Mouse (Mus musculus): ENCODE results near the gene Zfp385a. TPM values are rescaled to one million over a fixed set of nuclear protein-coding genes. Genes with fewer than 3 reads are reported as not detected.
"Not testable (repeated sequence)": the region's sequence is repeated elsewhere in the genome, so short reads cannot be mapped to it uniquely, and the experiment has no call there.

Zfp385a gene
- polyA plus RNA-seq, 2 experiments, result 16.4 to 23.4 TPM

- no peaks in the 10 kb centered on the region for H3K27me3 ChIP-seq (ENCODE audit: control insufficient read depth, insufficient read depth, low read length)
- no peaks in the 10 kb centered on the region for H3K9me3 ChIP-seq (ENCODE audit: control insufficient read depth, low read length)
- H3K36me3 ChIP-seq (ENCODE audit: control insufficient read depth, insufficient read depth, low read length), result peaks cover 10% of the 10 kb centered on the region
- no peak overlapping the region for H3K4me2 ChIP-seq (replicated peaks; ENCODE audit: low read depth, low read length, severe bottlenecking)
- H3K27ac ChIP-seq (replicated peaks; ENCODE audit: low read depth, low read length), result no peak overlapping the region
- ATAC-seq (ENCODE audit: low FRiP score, low read depth) (no peak), DNase-seq (ENCODE audit: low spot score) (no peak)
- no peak overlapping the region for H3K9ac ChIP-seq (ENCODE audit: low read depth, low read length, severe bottlenecking)
- no peak for TF ChIP-seq POLR2A (IDR thresholded peaks at IDR 0.05; ENCODE audit: borderline replicate concordance, extremely low read depth, insufficient read depth, insufficient read length)
- 48% methylated on average over 3 of the region's 3 CpGs for WGBS
- H3K4me3 ChIP-seq (replicated peaks; ENCODE audit: low read length), result no peak overlapping the region
- peaks cover 29% of the 10 kb centered on the region for H3K4me1 ChIP-seq (ENCODE audit: control insufficient read depth, insufficient read depth, low read length)
These were observed 59.0 kb downstream of the Zfp385a start for GRCm38 (mm10) chr15:103280817-103281464.

- no peaks in the 10 kb centered on the region for H3K9me3 ChIP-seq (ENCODE audit: control insufficient read depth, low read length)
- ATAC-seq (ENCODE audit: low FRiP score, low read depth) (no peak), DNase-seq (ENCODE audit: low spot score) (no peak)
- WGBS, result 55% methylated on average over 3 of the region's 3 CpGs
- TF ChIP-seq POLR2A (IDR thresholded peaks at IDR 0.05; ENCODE audit: borderline replicate concordance, extremely low read depth, insufficient read depth, insufficient read length), result no peak
- peaks cover 18% of the 10 kb centered on the region for H3K4me1 ChIP-seq (ENCODE audit: control insufficient read depth, insufficient read depth, low read length)
- H3K4me3 ChIP-seq (replicated peaks; ENCODE audit: low read length), result no peak overlapping the region
- no peaks in the 10 kb centered on the region for H3K27me3 ChIP-seq (ENCODE audit: control insufficient read depth, insufficient read depth, low read length)
- H3K9ac ChIP-seq (ENCODE audit: low read depth, low read length, severe bottlenecking), result no peak overlapping the region
- no peak overlapping the region for H3K27ac ChIP-seq (replicated peaks; ENCODE audit: low read depth, low read length)
- H3K4me2 ChIP-seq (replicated peaks; ENCODE audit: low read depth, low read length, severe bottlenecking), result no peak overlapping the region
- peaks cover 10% of the 10 kb centered on the region for H3K36me3 ChIP-seq (ENCODE audit: control insufficient read depth, insufficient read depth, low read length)
These were observed 60.1 kb downstream of the Zfp385a start for GRCm38 (mm10) chr15:103279750-103280149.

GRCm38 (mm10) chr15:103277949-103278348 is 61.9 kb downstream of the Zfp385a start:
- Histone ChIP-seq H3K27ac (replicated peaks; ENCODE audit: low read depth, low read length) (no peak overlapping the region), H3K4me3 (replicated peaks; ENCODE audit: low read length) (no peak overlapping the region), H3K36me3 (ENCODE audit: control insufficient read depth, insufficient read depth, low read length) (peaks cover 8% of the 10 kb centered on the region), H3K9ac (ENCODE audit: low read depth, low read length, severe bottlenecking) (no peak overlapping the region), H3K9me3 (ENCODE audit: control insufficient read depth, low read length) (no peaks in the 10 kb centered on the region), H3K4me2 (replicated peaks; ENCODE audit: low read depth, low read length, severe bottlenecking) (no peak overlapping the region), H3K4me1 (ENCODE audit: control insufficient read depth, insufficient read depth, low read length) (peaks cover 26% of the 10 kb centered on the region), H3K27me3 (ENCODE audit: control insufficient read depth, insufficient read depth, low read length) (no peaks in the 10 kb centered on the region)
- TF ChIP-seq POLR2A (IDR thresholded peaks at IDR 0.05; ENCODE audit: borderline replicate concordance, extremely low read depth, insufficient read depth, insufficient read length), result no peak
- DNase-seq (ENCODE audit: low spot score) (no peak), ATAC-seq (ENCODE audit: low FRiP score, low read depth) (no peak)
- 25% methylated on average over 7 of the region's 7 CpGs for WGBS

- H3K9ac ChIP-seq (ENCODE audit: low read depth, low read length, severe bottlenecking); H3K4me3 ChIP-seq (replicated peaks; ENCODE audit: low read length); DNase-seq (ENCODE audit: low spot score); H3K4me2 ChIP-seq (replicated peaks; ENCODE audit: low read depth, low read length, severe bottlenecking); H3K27me3 ChIP-seq (ENCODE audit: control insufficient read depth, insufficient read depth, low read length); ATAC-seq (ENCODE audit: low FRiP score, low read depth); H3K9me3 ChIP-seq (ENCODE audit: control insufficient read depth, low read length); H3K36me3 ChIP-seq (ENCODE audit: control insufficient read depth, insufficient read depth, low read length); H3K27ac ChIP-seq (replicated peaks; ENCODE audit: low read depth, low read length): not testable (repeated sequence)
- WGBS, result 97% methylated on average over 3 of the region's 3 CpGs
- peaks cover 24% of the 10 kb centered on the region for H3K4me1 ChIP-seq (ENCODE audit: control insufficient read depth, insufficient read depth, low read length)
These were observed 64.0 kb downstream of the Zfp385a start for GRCm38 (mm10) chr15:103275943-103276342.

GRCm38 (mm10) chr15:103272419-103273279 is 67.2 kb downstream of the Zfp385a start, which contains the start of gene Copz1:
TSS of gene Copz1 (plus strand) at chr15:103272714.
- ATAC-seq (ENCODE audit: low FRiP score, low read depth) (peak; percentile 97), DNase-seq (ENCODE audit: low spot score) (peak; percentile 99)
- Histone ChIP-seq H3K36me3 (ENCODE audit: control insufficient read depth, insufficient read depth, low read length) (0 out of 2 replicates have a peak, but pooled peaks cover 4% of the 10 kb centered on the region), H3K27ac (replicated peaks; ENCODE audit: low read depth, low read length) (peak within 1 kb of the TSS; percentile 53), H3K9ac (ENCODE audit: low read depth, low read length, severe bottlenecking) (peak within 1 kb of the TSS; percentile 85), H3K4me3 (replicated peaks; ENCODE audit: low read length) (peak within 1 kb of the TSS; percentile 78), H3K27me3 (ENCODE audit: control insufficient read depth, insufficient read depth, low read length) (no peaks in the 10 kb centered on the region), H3K4me1 (ENCODE audit: control insufficient read depth, insufficient read depth, low read length) (peaks cover 17% of the 10 kb centered on the region), H3K9me3 (ENCODE audit: control insufficient read depth, low read length) (no peaks in the 10 kb centered on the region), H3K4me2 (replicated peaks; ENCODE audit: low read depth, low read length, severe bottlenecking) (peak within 1 kb of the TSS; percentile 68)
- under 1% methylated on average over 38 of the region's 38 CpGs for WGBS
- TF ChIP-seq POLR2A (IDR thresholded peaks at IDR 0.05; ENCODE audit: borderline replicate concordance, extremely low read depth, insufficient read depth, insufficient read length), result peak; percentile 79; the same call in 1 of the 2 replicates
